Mouse (Mus musculus): Measurements from ENCODE around the gene Syt9. TPM values are rescaled to one million over a fixed set of nuclear protein-coding genes. Genes with fewer than 3 reads are reported as not detected.

Syt9 gene
- polyA plus RNA-seq (2015; fragmentation: Illumina TruSeq; extraction: RNeasy Lipid Tissue Mini Kit (QIAGEN cat#74804); ENCODE audit: low read depth, low replicate concordance) = 17.7 TPM

GRCm38 (mm10) chr7:107370232-107371125 lies at the start of gene Syt9:
Gene Syt9, plus strand, starts transcription at chr7:107370728.

GRCm38 (mm10) chr7:107567261-107567671 lies 196.7 kb downstream of the Syt9 start, which contains the start of gene Olfml1:
Gene Olfml1, plus strand, starts transcription at chr7:107567446.

GRCm38 (mm10) chr7:107594857-107595402 lies 224.4 kb downstream of the Syt9 start, which contains the start of gene Ppfibp2:
Gene Ppfibp2, plus strand, starts transcription at chr7:107595207.

Other genes starting within 250 kb of the Syt9 start
- gene Olfr715, start 239.6 kb upstream of the Syt9 start, polyA plus RNA-seq (2015; fragmentation: Illumina TruSeq; extraction: RNeasy Lipid Tissue Mini Kit (QIAGEN cat#74804); ENCODE audit: low read depth, low replicate concordance) = not detected
- gene Olfr716, start 232.4 kb upstream of the Syt9 start, polyA plus RNA-seq (2015; fragmentation: Illumina TruSeq; extraction: RNeasy Lipid Tissue Mini Kit (QIAGEN cat#74804); ENCODE audit: low read depth, low replicate concordance) = not detected
- not detected for gene Nlrp14, start 203.7 kb upstream of the Syt9 start, polyA plus RNA-seq (2015; fragmentation: Illumina TruSeq; extraction: RNeasy Lipid Tissue Mini Kit (QIAGEN cat#74804); ENCODE audit: low read depth, low replicate concordance)
- not detected for gene Rbmxl2, start 161.3 kb upstream of the Syt9 start, polyA plus RNA-seq (2015; fragmentation: Illumina TruSeq; extraction: RNeasy Lipid Tissue Mini Kit (QIAGEN cat#74804); ENCODE audit: low read depth, low replicate concordance)
- gene Olfml1, start 196.7 kb downstream of the Syt9 start, polyA plus RNA-seq (2015; fragmentation: Illumina TruSeq; extraction: RNeasy Lipid Tissue Mini Kit (QIAGEN cat#74804); ENCODE audit: low read depth, low replicate concordance) = 21.6 TPM
- 8.3 TPM for gene Ppfibp2, start 224.5 kb downstream of the Syt9 start, polyA plus RNA-seq (2015; fragmentation: Illumina TruSeq; extraction: RNeasy Lipid Tissue Mini Kit (QIAGEN cat#74804); ENCODE audit: low read depth, low replicate concordance)